Mouse (Mus musculus) layer of hippocampus, postnatal 25 days (tissue): ENCODE measurements around the gene Pmpca. TPM values are rescaled to one million over a fixed set of nuclear protein-coding genes. Genes with fewer than 3 reads are reported as not detected.
A peak's percentile ranks its signal among the peaks of the same experiment; 100 is the strongest.

Experiments
- DNase-seq, 2 experiments: peaks; one replicate each; pipeline ENCODE4 v3.0.0; 2022; ENCODE audit warnings: mixed read lengths in 2 of 2, low spot score in 1 of 2; ENCODE audit errors: extremely low spot score in 1 of 2
- total RNA-seq, 2 experiments: library from RNA; stranded (reverse); gene quantifications; 2 replicates each; pipeline ENCODE4 v1.2.3; 2021

Pmpca gene
- total RNA-seq, 2 experiments from 2014 or later = 94.8 to 96.0 TPM

GRCm38 (mm10) chr2:26423086-26423485 is 33.9 kb downstream of the Pmpca start:
- no peak for DNase-seq

DNA sequence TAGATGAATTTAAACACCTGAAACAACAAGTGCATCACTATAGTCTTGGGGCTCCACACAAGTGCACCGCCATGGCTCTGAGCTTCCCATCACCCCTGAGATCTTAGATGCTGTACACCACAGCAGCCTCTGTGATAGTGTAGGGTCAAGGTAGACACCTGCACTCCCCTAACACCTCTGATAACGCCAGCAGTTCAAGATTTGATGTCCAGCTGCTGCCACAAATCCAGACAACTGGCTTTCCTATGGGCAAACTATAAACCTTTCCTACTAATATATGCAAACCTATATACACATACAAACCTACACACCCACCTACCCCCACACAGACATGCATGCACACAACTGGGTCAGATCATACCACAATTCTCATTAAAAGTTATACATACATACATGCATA is 35.4 kb downstream of the Pmpca start:
- no peak for DNase-seq

GRCm38 (mm10) chr2:26429851-26430250 is 40.7 kb downstream of the Pmpca start:
- no peak for DNase-seq

DNA sequence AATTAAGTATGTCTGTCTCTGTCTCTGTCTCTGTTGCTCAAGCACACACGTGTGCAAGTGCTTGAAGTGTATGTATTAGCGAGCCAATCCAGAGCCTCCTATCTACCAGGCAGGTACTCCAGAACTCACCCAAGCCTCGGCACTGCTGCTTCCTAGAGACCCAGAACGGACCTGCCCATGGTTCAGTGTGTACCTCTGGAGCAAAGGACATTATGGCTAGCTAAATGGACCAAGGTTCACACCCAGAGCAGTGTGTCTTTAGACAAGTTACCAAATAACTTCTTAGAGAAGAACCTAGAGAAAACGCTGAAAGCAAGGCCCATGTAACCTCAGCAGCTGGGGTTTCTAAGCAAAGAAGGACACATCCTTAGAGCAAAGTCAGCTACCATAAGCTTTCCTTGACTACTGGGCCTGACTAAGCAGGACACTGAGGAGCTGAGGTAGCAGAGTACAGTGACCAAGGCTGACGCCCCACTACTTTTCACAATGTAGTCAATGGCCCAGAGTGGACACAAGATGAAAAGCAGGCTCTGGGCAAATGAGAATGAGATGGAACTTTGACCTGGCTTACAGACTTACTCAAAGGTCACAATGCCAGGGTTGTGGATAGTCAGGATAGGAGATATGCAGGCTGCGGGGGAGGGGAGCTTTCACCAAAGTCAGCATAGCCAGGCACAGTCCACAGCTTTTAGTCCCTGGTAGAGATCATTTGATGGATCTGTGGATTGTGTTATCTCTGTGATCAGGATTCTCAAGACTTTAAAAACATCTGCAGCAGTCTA is 45.8 kb downstream of the Pmpca start:
- no peak for DNase-seq

GRCm38 (mm10) chr2:26437221-26437620 is 48.1 kb downstream of the Pmpca start:
- DNase-seq = no peak

DNA sequence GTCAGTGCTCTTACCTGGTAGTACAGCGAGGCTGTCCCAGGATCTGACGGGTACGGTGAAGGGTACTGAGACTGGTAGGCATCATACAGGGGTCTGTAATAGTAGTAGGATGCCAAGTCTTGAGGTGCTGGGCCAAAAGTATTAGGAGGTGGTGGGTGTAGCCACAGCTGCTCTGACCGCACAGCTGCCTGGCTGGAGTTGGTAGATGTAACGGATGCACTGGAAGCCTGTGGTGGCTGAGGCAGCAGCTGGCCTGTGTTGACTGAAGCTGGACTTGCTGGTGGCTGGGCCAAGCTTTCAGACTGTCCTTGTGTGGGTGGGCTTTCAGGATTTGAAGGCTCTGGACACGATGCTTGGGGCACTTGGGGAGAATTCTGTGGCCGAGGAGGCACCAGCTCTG is 49.2 kb downstream of the Pmpca start:
- DNase-seq = no peak

GRCm38 (mm10) chr2:26439671-26440070 is 50.5 kb downstream of the Pmpca start:
- DNase-seq = no peak

- no peak for DNase-seq
These were observed 52.1 kb downstream of the Pmpca start for GRCm38 (mm10) chr2:26441261-26441660.

- no peak for DNase-seq
These were observed 52.5 kb downstream of the Pmpca start for GRCm38 (mm10) chr2:26441688-26442087.

DNA sequence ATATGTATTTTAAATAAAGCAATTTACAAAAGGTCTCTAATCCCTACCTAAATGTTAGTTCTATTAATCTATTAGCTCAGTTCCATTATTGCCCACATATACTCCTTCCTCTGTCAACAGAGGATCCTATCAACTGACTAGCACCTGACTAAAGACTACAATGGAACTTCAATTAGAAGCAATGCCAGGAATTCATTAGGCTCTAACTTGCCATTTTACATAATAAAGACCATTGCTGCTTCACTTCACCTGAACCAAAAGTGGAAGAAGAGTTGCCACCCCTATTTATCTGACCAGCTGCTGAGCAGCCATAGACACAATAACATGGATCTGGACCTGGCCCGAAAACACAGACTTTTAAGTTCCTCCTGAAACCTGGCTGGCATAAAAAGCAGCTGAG is 53.7 kb downstream of the Pmpca start:
- DNase-seq = no peak

- DNase-seq = no peak
These were observed 54.7 kb downstream of the Pmpca start for GRCm38 (mm10) chr2:26443876-26444275.

GRCm38 (mm10) chr2:26444368-26444767 is 55.2 kb downstream of the Pmpca start:
- no peak for DNase-seq

DNA sequence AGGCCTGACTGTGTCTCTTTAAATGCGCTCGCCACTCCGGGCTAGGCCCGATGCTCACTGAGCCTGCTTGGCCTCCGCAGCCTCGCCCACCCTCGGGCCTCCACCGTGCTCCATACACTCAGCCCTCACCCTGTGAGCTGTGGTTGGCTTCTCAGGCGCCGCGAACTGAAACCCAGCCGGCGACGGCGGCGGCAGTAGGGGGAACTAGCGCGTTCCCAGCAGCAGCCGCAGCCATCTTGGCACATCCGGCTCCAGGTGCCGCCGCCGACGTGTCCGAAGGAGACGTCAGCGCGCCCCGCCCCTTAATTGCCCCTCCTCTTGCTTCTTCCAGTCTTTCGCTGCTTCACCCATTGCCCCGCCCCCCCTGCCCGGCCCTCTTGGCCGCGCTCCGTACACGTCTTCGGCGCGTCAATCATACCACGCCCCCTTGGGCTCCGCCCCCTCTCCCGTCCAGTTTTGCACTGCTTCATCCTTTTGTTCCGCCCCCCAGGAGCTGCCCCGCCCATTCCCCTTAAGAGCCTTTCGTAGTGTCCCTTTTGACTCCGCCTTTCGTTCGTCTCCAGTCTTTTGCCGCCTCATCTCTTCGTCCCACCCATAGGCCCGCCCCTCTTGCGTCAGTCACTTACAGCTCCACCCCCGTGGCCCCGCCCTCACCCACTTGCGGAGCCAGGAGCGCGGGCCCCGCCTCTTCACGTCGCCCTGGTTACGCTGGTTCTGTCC is 56.0 kb downstream of the Pmpca start, which contains the start of gene Sec16a:
Gene Sec16a (minus strand): TSS at position 271 of the 720 bp plus-strand sequence.
- DNase-seq = peak; percentile 95

DNA sequence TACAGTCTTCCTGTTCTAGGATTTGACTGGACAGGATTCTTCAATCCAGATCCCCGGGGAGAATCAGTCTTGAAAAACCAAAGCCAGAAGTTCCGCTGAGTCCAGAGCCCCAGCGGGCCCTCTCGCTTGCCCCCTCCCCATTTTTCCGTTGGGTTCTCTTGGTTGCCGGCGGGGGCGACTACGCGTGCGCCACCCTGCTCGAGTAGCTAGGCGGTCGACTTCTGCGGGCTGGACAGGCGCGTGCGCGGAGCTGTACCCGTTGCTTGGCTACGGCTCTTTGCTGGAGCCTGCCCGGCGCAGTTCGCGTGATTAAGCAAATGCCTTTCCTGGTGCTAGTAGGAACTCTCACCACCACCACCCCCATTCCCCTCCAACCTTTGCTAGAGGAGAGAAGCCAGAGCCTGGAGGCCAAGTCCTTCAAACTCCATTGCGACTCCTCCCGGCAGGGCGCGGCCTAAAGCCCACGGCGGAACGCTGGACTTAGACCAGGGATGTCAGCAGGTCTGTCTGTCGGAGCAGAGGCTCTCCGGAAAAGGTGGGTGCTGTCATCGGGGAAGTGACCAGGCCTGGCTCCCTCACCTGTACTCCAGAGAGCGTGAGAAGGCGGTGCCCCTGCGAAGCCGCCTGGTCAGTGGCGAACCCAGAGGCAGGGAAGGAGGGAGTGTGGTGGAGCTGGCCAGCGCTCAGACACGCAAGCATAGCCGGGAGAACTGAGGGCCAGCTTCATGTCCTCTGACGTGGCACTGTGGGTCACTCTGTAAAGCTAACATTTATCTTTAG is 56.7 kb downstream of the Pmpca start:
- peak; percentile 80 to 94 for DNase-seq

DNA sequence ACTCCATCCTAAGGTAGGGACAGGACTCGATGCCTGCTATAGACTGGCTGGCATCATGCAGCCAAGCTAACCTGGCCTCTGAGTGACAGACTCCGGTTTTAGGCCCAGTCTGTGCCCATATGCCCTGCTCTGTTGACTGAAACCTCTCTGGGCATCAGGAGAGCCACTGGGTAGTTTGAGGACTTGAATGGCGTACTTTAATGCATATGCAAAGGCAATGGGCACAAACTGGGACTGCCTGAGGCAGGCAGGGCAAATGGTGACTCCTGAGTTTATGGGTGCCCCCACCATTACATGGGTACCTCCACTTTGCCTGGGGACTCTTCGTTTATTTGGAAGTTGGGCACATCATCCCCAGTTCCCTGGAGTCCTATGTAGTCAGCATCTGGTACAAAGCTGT is 57.5 kb downstream of the Pmpca start:
- no peak for DNase-seq

Other genes with a start within 250 kb of the Pmpca start
- not detected for gene Lhx3, start 181.1 kb upstream of the Pmpca start, total RNA-seq
- 10 to 100 TPM; 24.5 to 25.3 TPM for gene Qsox2, start 151.8 kb upstream of the Pmpca start, total RNA-seq
- gene Ccdc187, start 94.8 kb upstream of the Pmpca start, total RNA-seq = under 1 TPM; 0.52 to 0.94 TPM
- gene Gpsm1, start 73.8 kb upstream of the Pmpca start, total RNA-seq = 10 to 100 TPM; 38.3 to 42.4 TPM
- 10 to 100 TPM; 26.3 to 27.8 TPM for gene Dnlz, start 37.2 kb upstream of the Pmpca start, total RNA-seq
- 1 to 10 TPM; 1.6 to 2.6 TPM for gene Card9, start 28.4 kb upstream of the Pmpca start, total RNA-seq
- 10 to 100 TPM; 43.8 to 82.5 TPM for gene Snapc4, start 8.7 kb upstream of the Pmpca start, total RNA-seq
- gene Entr1, start within 50 bp of the Pmpca start, total RNA-seq = 100 to 1,000 TPM; 133 to 170 TPM
- 10 to 100 TPM; 21.7 to 24.4 TPM for gene Inpp5e, start 19.9 kb downstream of the Pmpca start, total RNA-seq
- gene Sec16a, start 55.9 kb downstream of the Pmpca start, total RNA-seq = 10 to 100 TPM; 46.4 to 48.1 TPM
- 10 to 100 TPM; 31.4 to 38.0 TPM for gene Notch1, start 127.3 kb downstream of the Pmpca start, total RNA-seq
- gene Egfl7, start 190.7 kb downstream of the Pmpca start, total RNA-seq = 10 to 100 TPM; 56.8 to 68.2 TPM
- not detected for gene Gm20532, start 197.3 kb downstream of the Pmpca start, total RNA-seq
- 1 to 10 TPM; 1.2 to 1.9 TPM for gene Agpat2, start 215.1 kb downstream of the Pmpca start, total RNA-seq
- 10 to 100 TPM; 71.3 to 78.8 TPM for gene Fam69b, start 239.1 kb downstream of the Pmpca start, total RNA-seq